10 mouse cellular contexts compared by ENCODE assay signal in the genomic region with DNA sequence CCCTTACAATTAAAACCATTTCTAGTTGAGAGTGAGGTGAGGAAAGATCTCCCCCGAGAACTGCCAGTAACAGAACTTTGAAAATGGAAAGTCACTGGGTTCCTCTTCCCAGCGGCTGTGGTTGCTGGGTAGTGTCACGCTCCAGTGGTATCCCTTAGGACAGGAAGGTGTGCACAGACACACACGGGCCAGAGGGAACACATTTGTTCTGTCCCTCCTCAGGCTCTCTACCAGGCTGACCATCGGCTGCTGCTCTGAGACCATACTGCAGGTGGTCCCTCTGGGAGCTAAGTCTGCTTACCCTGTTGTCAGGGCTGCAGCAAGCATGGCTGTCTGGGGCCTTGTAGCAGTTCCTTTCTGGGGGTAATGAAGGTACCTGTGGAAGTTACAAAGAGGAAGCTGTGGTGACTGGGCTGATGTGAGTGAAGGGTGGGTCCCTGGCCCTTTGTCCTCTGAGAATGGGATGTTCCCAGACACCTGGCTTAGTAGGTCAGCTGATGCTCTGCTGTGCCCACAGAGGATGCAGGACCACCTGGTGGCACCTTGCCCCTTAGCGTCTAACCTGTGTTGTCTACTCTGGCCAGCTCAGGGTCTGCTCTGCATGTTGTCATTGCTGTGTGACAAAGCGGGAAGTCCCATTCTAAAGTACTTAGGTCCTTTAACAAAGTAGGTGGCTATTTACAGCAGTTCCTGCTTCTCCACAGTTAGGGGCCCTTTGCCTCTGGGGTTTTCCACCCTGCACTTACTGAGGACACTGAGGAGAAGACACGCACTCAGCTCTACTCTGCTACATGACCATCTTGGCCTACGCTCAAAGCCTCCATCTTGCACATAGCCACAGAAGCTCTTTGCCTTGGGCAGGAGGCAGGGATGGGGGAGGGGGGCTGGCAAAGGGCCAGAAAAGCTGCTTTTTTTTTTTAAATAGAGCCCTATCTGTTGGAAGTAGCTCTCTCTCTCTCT.
A peak's percentile ranks its signal among the peaks of the same experiment; 100 is the strongest.
DNase-seq lines count a peak whose midpoint lies in the region; ATAC-seq lines count a peak whose summit lies in the region.
"Had no signal": no experiment of that assay in that cellular context is flagged by ENCODE, and none has a peak within 500 bp of the region (broad histone marks: within the 10 kb centered on the region; RNA-seq: fewer than 3 reads in every experiment).

No protein-coding gene starts in this region.

- peak; percentile 19 for DNase-seq in forebrain, embryonic 14.5 days (ENCODE audit: low spot score)
- no peak for DNase-seq in forebrain, embryonic 10.5 days (ENCODE audit: extremely low spot score, low spot score)
- no peak for DNase-seq in liver, embryonic 13.5 days
- DNase-seq in liver, embryonic 11.5 days (ENCODE audit: low spot score), result no peak
- peak; percentile 14 to 24 for DNase-seq in spleen, postnatal 14 days (ENCODE audit: low spot score in 2 of 2)
- DNase-seq in Muller cell, postnatal 12 days (ENCODE audit: inconsistent ontology term), result no peak
- no peak for DNase-seq in left cerebral cortex, postnatal 14 days (ENCODE audit: low spot score in 2 of 2)

- H3K4me2 ChIP-seq in forebrain, embryonic 14.5 days (ENCODE audit: low read length), result no peak overlapping the region
- H3K4me2 ChIP-seq in liver, embryonic 13.5 days, result no peak overlapping the region
- no peak overlapping the region for H3K4me2 ChIP-seq in liver, embryonic 11.5 days
- H3K4me2 ChIP-seq in embryonic facial prominence, embryonic 13.5 days, result no peak overlapping the region
- H3K4me2 ChIP-seq: hindbrain, embryonic 13.5 days; lung, embryonic 15.5 days had no signal

- H3K27me3 ChIP-seq in forebrain, embryonic 14.5 days (replicated peaks; ENCODE audit: control insufficient read depth, insufficient read depth, low read length), result no peaks in the 10 kb centered on the region
- no peaks in the 10 kb centered on the region for H3K27me3 ChIP-seq in forebrain, embryonic 10.5 days (ENCODE audit: poor library complexity, severe bottlenecking)
- no peaks in the 10 kb centered on the region for H3K27me3 ChIP-seq in liver, embryonic 13.5 days
- H3K27me3 ChIP-seq in liver, embryonic 11.5 days (replicated peaks; ENCODE audit: control insufficient read depth, insufficient read depth, low read length), result no peaks in the 10 kb centered on the region
- H3K27me3 ChIP-seq in embryonic facial prominence, embryonic 13.5 days, result no peaks in the 10 kb centered on the region
- H3K27me3 ChIP-seq: hindbrain, embryonic 13.5 days; lung, embryonic 15.5 days had no signal

- no peak overlapping the region for H3K4me3 ChIP-seq in forebrain, embryonic 14.5 days (ENCODE audit: low read depth, low read length)
- no peak overlapping the region for H3K4me3 ChIP-seq in forebrain, embryonic 10.5 days
- H3K4me3 ChIP-seq in liver, embryonic 13.5 days (replicated peaks), result no peak overlapping the region
- no peak overlapping the region for H3K4me3 ChIP-seq in liver, embryonic 11.5 days (ENCODE audit: low read depth, low read length)
- no peak overlapping the region for H3K4me3 ChIP-seq in embryonic facial prominence, embryonic 13.5 days
- H3K4me3 ChIP-seq: hindbrain, embryonic 13.5 days; lung, embryonic 15.5 days had no signal

- peak; percentile 58; the same call in 1 of the 2 replicates for ATAC-seq in forebrain, embryonic 14.5 days
- ATAC-seq in liver, embryonic 13.5 days (ENCODE audit: low read depth), result peak; percentile 34; the same call in 1 of the 2 replicates
- no peak; the same call in 1 of the 2 replicates for ATAC-seq in liver, embryonic 11.5 days (replicated peaks; ENCODE audit: low FRiP score)
- ATAC-seq in embryonic facial prominence, embryonic 13.5 days (ENCODE audit: insufficient number of reproducible peaks, insufficient read depth, low FRiP score, low TSS enrichment, low read depth), result 0 out of 2 replicates have a peak, but pooled peaks have one; percentile 48

- no peak overlapping the region for H3K27ac ChIP-seq in forebrain, embryonic 14.5 days (ENCODE audit: low read depth, low read length)
- no peak overlapping the region for H3K27ac ChIP-seq in forebrain, embryonic 10.5 days
- 0 out of 2 replicates have a peak overlapping the region, but pooled peaks have one; percentile 32 for H3K27ac ChIP-seq in liver, embryonic 13.5 days
- H3K27ac ChIP-seq in liver, embryonic 11.5 days (ENCODE audit: low read depth, low read length), result no peak overlapping the region
- H3K27ac ChIP-seq in embryonic facial prominence, embryonic 13.5 days, result no peak overlapping the region
- H3K27ac ChIP-seq: hindbrain, embryonic 13.5 days; lung, embryonic 15.5 days had no signal

- no peaks in the 10 kb centered on the region for H3K4me1 ChIP-seq in forebrain, embryonic 14.5 days (ENCODE audit: control insufficient read depth, insufficient read depth, low read length)
- no peaks in the 10 kb centered on the region for H3K4me1 ChIP-seq in forebrain, embryonic 10.5 days
- H3K4me1 ChIP-seq in liver, embryonic 13.5 days (replicated peaks), result 0 out of 2 replicates have a peak, but pooled peaks cover 2% of the 10 kb centered on the region
- H3K4me1 ChIP-seq in liver, embryonic 11.5 days (replicated peaks; ENCODE audit: control insufficient read depth, insufficient read depth, low read length), result no peaks in the 10 kb centered on the region
- H3K4me1 ChIP-seq in embryonic facial prominence, embryonic 13.5 days, result no peaks in the 10 kb centered on the region

- intact Hi-C loops in left cerebral cortex, postnatal 14 days (cut with DNase I), result no loop called here

- no peaks in the 10 kb centered on the region for H3K36me3 ChIP-seq in forebrain, embryonic 14.5 days (ENCODE audit: control insufficient read depth, insufficient read depth, low read length)
- H3K36me3 ChIP-seq in forebrain, embryonic 10.5 days (replicated peaks), result no peaks in the 10 kb centered on the region
- H3K36me3 ChIP-seq in liver, embryonic 13.5 days, result no peaks in the 10 kb centered on the region
- H3K36me3 ChIP-seq in liver, embryonic 11.5 days (ENCODE audit: control insufficient read depth, insufficient read depth, low read length), result no peaks in the 10 kb centered on the region
- H3K36me3 ChIP-seq in embryonic facial prominence, embryonic 13.5 days, result no peaks in the 10 kb centered on the region
- H3K36me3 ChIP-seq: hindbrain, embryonic 13.5 days; lung, embryonic 15.5 days had no signal

- WGBS in forebrain, embryonic 14.5 days, result 84% methylated on average over 9 of the region's 9 CpGs
- WGBS in forebrain, embryonic 10.5 days, result 82% methylated on average over 9 of the region's 9 CpGs
- 37% methylated on average over 9 of the region's 9 CpGs for WGBS in liver, embryonic 13.5 days (ENCODE audit: insufficient replicate concordance)
- 68% methylated on average over 9 of the region's 9 CpGs for WGBS in liver, embryonic 11.5 days
- WGBS in embryonic facial prominence, embryonic 13.5 days, result 78% methylated on average over 9 of the region's 9 CpGs

- H3K9me3 ChIP-seq in forebrain, embryonic 14.5 days (replicated peaks; ENCODE audit: control insufficient read depth, low read length), result no peaks in the 10 kb centered on the region
- H3K9me3 ChIP-seq in forebrain, embryonic 10.5 days, result no peaks in the 10 kb centered on the region
- no peaks in the 10 kb centered on the region for H3K9me3 ChIP-seq in liver, embryonic 13.5 days (replicated peaks)
- no peaks in the 10 kb centered on the region for H3K9me3 ChIP-seq in liver, embryonic 11.5 days (ENCODE audit: control insufficient read depth, low read length)
- no peaks in the 10 kb centered on the region for H3K9me3 ChIP-seq in embryonic facial prominence, embryonic 13.5 days
- H3K9me3 ChIP-seq: hindbrain, embryonic 13.5 days; lung, embryonic 15.5 days had no signal

- H3K9ac ChIP-seq in forebrain, embryonic 14.5 days (ENCODE audit: low read length), result no peak overlapping the region
- H3K9ac ChIP-seq in liver, embryonic 13.5 days, result no peak overlapping the region
- no peak overlapping the region for H3K9ac ChIP-seq in liver, embryonic 11.5 days (ENCODE audit: low read depth, low read length)
- H3K9ac ChIP-seq in embryonic facial prominence, embryonic 13.5 days, result no peak overlapping the region
- H3K9ac ChIP-seq: hindbrain, embryonic 13.5 days; lung, embryonic 15.5 days had no signal

Comparison
In these comparisons a context has a peak if more than half of its experiments do, and no peak if none do; other contexts are left out.
1. DNase-seq: peak in forebrain, embryonic 14.5 days (single experiment) and spleen, postnatal 14 days (2 of 2); none in forebrain, embryonic 10.5 days (single experiment), liver, embryonic 13.5 days (single experiment), liver, embryonic 11.5 days (single experiment), Muller cell, postnatal 12 days (single experiment) and left cerebral cortex, postnatal 14 days (0 of 2).